Mouse (Mus musculus): ENCODE measurements around the gene Recql5. TPM values are rescaled to one million over a fixed set of nuclear protein-coding genes. Genes with fewer than 3 reads are reported as not detected.
A peak's percentile ranks its signal among the peaks of the same experiment; 100 is the strongest.
"Not testable (repeated sequence)": the region's sequence is repeated elsewhere in the genome, so short reads cannot be mapped to it uniquely, and the experiment has no call there.

The Recql5 gene
- polyA plus RNA-seq, 1 experiment from 2014 or later = 21.5 TPM

DNA sequence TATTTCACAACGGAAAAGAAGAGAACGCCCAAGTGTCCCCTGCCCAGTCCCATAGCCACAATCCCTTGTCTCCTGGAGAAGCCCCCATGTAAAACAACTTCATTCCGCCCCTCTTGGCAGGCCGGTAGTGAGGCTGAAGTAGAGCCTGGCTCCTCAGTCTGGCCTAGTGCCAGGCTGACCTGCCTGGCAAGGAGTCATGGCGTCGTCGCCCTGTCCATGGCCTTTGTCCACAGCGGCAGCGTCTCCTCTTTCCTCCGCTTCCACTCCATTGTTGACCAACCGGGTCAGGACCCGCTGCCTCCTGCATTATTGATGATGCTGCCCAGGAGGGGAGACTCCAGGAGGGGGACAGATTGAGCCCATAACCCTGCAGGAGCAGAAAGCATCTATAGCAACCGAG, 75.3 kb downstream of the Recql5 start:
- Histone ChIP-seq H3K4me1 (ENCODE audit: control insufficient read depth, insufficient read depth, low read length) (0 out of 2 replicates have a peak, but pooled peaks cover 2% of the 10 kb centered on the region), H3K27me3 (ENCODE audit: control insufficient read depth, insufficient read depth, low read length) (peaks cover 47% of the 10 kb centered on the region), H3K27ac (replicated peaks; ENCODE audit: low read depth, low read length) (no peak overlapping the region), H3K36me3 (ENCODE audit: control insufficient read depth, insufficient read depth, low read length) (no peaks in the 10 kb centered on the region), H3K9me3 (ENCODE audit: control insufficient read depth, low read length) (no peaks in the 10 kb centered on the region), H3K4me2 (ENCODE audit: low read depth, severe bottlenecking) (no peak overlapping the region), H3K4me3 (ENCODE audit: low read depth, low read length) (0 out of 2 replicates have a peak overlapping the region, but pooled peaks have one; percentile 10), H3K9ac (ENCODE audit: low read length) (no peak overlapping the region)
- WGBS = 60% methylated on average over 13 of the region's 13 CpGs
- DNase-seq (ENCODE audit: low spot score) = no peak
- no peak for ATAC-seq (ENCODE audit: insufficient number of reproducible peaks, low FRiP score, low TSS enrichment, low read depth)

GRCm38 (mm10) chr11:115857146-115857545, 76.1 kb downstream of the Recql5 start:
- H3K27me3 ChIP-seq (ENCODE audit: control insufficient read depth, insufficient read depth, low read length) = peaks cover 47% of the 10 kb centered on the region
- WGBS = 94% methylated on average over 4 of the region's 4 CpGs

DNA sequence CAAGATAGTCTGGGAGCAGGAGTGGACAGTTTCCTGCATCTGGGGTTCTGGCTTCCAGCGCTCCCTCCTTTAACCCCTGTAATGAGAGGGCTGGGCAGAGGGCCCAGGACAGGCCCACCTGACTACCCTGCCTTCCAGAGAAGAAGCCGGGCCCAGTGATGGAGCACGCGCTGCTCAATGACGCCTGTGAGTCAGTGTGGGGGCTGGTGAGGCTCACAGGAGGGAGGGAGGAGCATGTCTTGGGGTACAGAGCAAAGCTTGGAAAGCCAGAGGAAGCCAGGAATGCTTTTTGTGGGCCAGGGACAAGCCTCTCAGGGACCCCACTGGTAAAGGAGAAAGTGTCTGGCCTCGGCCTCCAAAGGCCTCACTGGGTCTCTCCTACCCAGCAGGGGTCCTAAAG, 78.6 kb downstream of the Recql5 start:
- Histone ChIP-seq H3K4me3 (ENCODE audit: low read depth, low read length) (no peak overlapping the region), H3K27me3 (ENCODE audit: control insufficient read depth, insufficient read depth, low read length) (peaks cover 27% of the 10 kb centered on the region), H3K27ac (replicated peaks; ENCODE audit: low read depth, low read length) (no peak overlapping the region), H3K36me3 (ENCODE audit: control insufficient read depth, insufficient read depth, low read length) (peaks cover 3% of the 10 kb centered on the region; the same call in 1 of the 2 replicates), H3K4me2 (ENCODE audit: low read depth, severe bottlenecking) (no peak overlapping the region), H3K4me1 (ENCODE audit: control insufficient read depth, insufficient read depth, low read length) (0 out of 2 replicates have a peak, but pooled peaks cover 2% of the 10 kb centered on the region), H3K9ac (ENCODE audit: low read length) (no peak overlapping the region), H3K9me3 (ENCODE audit: control insufficient read depth, low read length) (no peaks in the 10 kb centered on the region)
- DNase-seq (ENCODE audit: low spot score) (no peak), ATAC-seq (ENCODE audit: insufficient number of reproducible peaks, low FRiP score, low TSS enrichment, low read depth) (no peak)
- WGBS = 78% methylated on average over 6 of the region's 6 CpGs

More at GRCm38 (mm10) chr11:115857146-115857545, 76.1 kb downstream of the Recql5 start:
- H3K4me1 ChIP-seq (ENCODE audit: control insufficient read depth, insufficient read depth, low read length); H3K36me3 ChIP-seq (ENCODE audit: control insufficient read depth, insufficient read depth, low read length); DNase-seq (ENCODE audit: low spot score); H3K4me2 ChIP-seq (ENCODE audit: low read depth, severe bottlenecking); H3K9ac ChIP-seq (ENCODE audit: low read length); H3K27ac ChIP-seq (replicated peaks; ENCODE audit: low read depth, low read length); ATAC-seq (ENCODE audit: insufficient number of reproducible peaks, low FRiP score, low TSS enrichment, low read depth); H3K4me3 ChIP-seq (ENCODE audit: low read depth, low read length); H3K9me3 ChIP-seq (ENCODE audit: control insufficient read depth, low read length): not testable (repeated sequence)

DNA sequence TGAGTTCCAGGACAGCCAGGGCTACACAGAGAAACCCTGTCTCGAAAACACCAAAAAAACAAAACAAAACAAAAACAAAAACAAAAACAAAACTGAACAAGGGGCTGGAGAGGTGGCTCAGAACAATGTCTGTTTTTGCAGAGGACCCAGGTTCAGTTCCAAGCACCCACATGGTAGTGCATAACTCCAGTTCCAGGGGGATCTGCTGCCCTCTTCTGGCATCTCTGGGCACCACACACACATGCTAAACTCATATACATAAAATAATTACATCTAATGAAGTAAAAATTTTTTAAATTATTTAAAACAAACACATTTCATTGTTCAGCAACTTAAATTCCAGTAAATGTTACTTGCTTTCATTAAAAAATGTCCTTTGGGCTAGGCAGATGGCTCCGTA, 87.5 kb downstream of the Recql5 start:
- Histone ChIP-seq H3K27me3 (ENCODE audit: control insufficient read depth, insufficient read depth, low read length) (no peaks in the 10 kb centered on the region), H3K27ac (replicated peaks; ENCODE audit: low read depth, low read length) (no peak overlapping the region), H3K4me1 (ENCODE audit: control insufficient read depth, insufficient read depth, low read length) (peaks cover 11% of the 10 kb centered on the region), H3K9me3 (ENCODE audit: control insufficient read depth, low read length) (no peaks in the 10 kb centered on the region; the same call in 1 of the 2 replicates), H3K9ac (ENCODE audit: low read length) (no peak overlapping the region), H3K4me3 (ENCODE audit: low read depth, low read length) (no peak overlapping the region), H3K36me3 (ENCODE audit: control insufficient read depth, insufficient read depth, low read length) (peaks cover under 1% of the 10 kb centered on the region; the same call in 1 of the 2 replicates), H3K4me2 (ENCODE audit: low read depth, severe bottlenecking) (no peak overlapping the region)
- DNase-seq (ENCODE audit: low spot score) = no peak
- WGBS = 93% methylated on average over 2 of the region's 2 CpGs
- no peak for ATAC-seq (ENCODE audit: insufficient number of reproducible peaks, low FRiP score, low TSS enrichment, low read depth)

DNA sequence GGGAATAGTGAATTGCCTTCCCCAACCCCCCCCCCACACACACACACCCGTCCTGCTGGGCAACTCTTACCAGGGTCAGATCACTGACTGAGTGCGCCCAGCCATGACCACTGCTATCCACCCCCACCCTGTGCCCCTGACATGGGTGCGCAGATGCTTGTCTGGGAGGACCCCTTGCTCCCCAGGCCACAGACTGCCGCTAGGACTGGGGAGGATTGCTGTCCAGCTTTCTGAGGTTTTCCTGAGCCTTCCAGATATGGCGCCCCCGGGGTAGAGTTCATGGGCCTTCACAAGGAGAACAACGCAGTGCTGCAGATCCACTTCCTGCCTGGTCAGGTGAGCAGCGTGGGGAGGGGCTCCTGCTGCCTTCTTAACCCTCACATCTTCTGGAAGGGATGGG, 89.0 kb downstream of the Recql5 start:
- no peaks in the 10 kb centered on the region; the same call in 1 of the 2 replicates for H3K36me3 ChIP-seq (ENCODE audit: control insufficient read depth, insufficient read depth, low read length)
- no peaks in the 10 kb centered on the region for H3K27me3 ChIP-seq (ENCODE audit: control insufficient read depth, insufficient read depth, low read length)
- no peaks in the 10 kb centered on the region; the same call in 1 of the 2 replicates for H3K9me3 ChIP-seq (ENCODE audit: control insufficient read depth, low read length)
- ATAC-seq (ENCODE audit: insufficient number of reproducible peaks, low FRiP score, low TSS enrichment, low read depth) = no peak
- H3K9ac ChIP-seq (ENCODE audit: low read length) = no peak overlapping the region
- no peak overlapping the region for H3K4me3 ChIP-seq (ENCODE audit: low read depth, low read length)
- no peak overlapping the region for H3K4me2 ChIP-seq (ENCODE audit: low read depth, severe bottlenecking)
- 88% methylated on average over 8 of the region's 8 CpGs for WGBS
- DNase-seq (ENCODE audit: low spot score) = no peak
- no peak overlapping the region for H3K27ac ChIP-seq (replicated peaks; ENCODE audit: low read depth, low read length)
- peaks cover 18% of the 10 kb centered on the region for H3K4me1 ChIP-seq (ENCODE audit: control insufficient read depth, insufficient read depth, low read length)

- DNase-seq (ENCODE audit: low spot score) (no peak), ATAC-seq (ENCODE audit: insufficient number of reproducible peaks, low FRiP score, low TSS enrichment, low read depth) (no peak)
- H3K9me3 ChIP-seq (ENCODE audit: control insufficient read depth, low read length) = no peaks in the 10 kb centered on the region; the same call in 1 of the 2 replicates
- no peaks in the 10 kb centered on the region for H3K27me3 ChIP-seq (ENCODE audit: control insufficient read depth, insufficient read depth, low read length)
- 89% methylated on average over 5 of the region's 5 CpGs for WGBS
- H3K4me1 ChIP-seq (ENCODE audit: control insufficient read depth, insufficient read depth, low read length) = peaks cover 22% of the 10 kb centered on the region
- no peaks in the 10 kb centered on the region; the same call in 1 of the 2 replicates for H3K36me3 ChIP-seq (ENCODE audit: control insufficient read depth, insufficient read depth, low read length)
- H3K4me2 ChIP-seq (ENCODE audit: low read depth, severe bottlenecking) = no peak overlapping the region
- no peak overlapping the region for H3K27ac ChIP-seq (replicated peaks; ENCODE audit: low read depth, low read length)
- H3K9ac ChIP-seq (ENCODE audit: low read length) = no peak overlapping the region
- no peak overlapping the region for H3K4me3 ChIP-seq (ENCODE audit: low read depth, low read length)
These were observed 89.4 kb downstream of the Recql5 start for GRCm38 (mm10) chr11:115843891-115844239.

DNA sequence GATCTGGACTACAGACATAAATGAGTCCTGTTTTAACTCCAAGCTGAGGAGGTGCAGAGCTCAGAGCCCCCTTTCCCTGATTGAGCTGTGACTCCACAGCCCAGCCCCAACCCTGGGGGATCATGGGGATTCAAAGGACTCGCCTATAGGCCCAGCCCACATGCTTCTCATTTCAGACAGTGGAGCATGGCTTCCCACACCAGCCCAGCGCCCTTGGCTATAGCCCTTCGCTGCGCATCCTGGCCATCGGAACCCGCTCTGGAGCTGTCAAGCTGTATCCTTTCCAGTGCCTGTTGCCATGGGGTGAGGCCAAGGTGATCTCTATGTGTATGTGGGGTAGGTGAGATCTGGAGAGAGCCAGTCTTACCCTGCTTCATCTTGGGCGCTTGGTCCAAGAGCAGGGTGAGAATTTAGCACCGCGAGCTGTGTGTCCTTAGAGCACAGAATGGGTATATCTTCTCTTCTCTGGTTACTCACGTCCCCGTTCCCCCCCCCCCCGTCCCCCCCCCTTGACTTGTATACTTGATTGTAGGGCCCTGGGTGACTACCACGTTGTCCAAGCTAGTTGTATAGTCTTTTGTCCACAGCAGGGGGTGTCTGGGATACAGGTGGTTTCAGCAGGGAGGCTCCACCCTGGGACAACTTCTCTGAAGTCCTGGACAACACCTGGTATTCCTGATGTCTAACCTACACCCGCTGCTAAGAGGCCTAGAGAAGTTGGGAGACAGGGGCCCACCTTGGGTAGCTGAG, 90.0 kb downstream of the Recql5 start:
- ATAC-seq (ENCODE audit: insufficient number of reproducible peaks, low FRiP score, low TSS enrichment, low read depth) (no peak), DNase-seq (ENCODE audit: low spot score) (no peak)
- no peak overlapping the region for H3K4me3 ChIP-seq (ENCODE audit: low read depth, low read length)
- no peak overlapping the region for H3K4me2 ChIP-seq (ENCODE audit: low read depth, severe bottlenecking)
- peaks cover 24% of the 10 kb centered on the region for H3K4me1 ChIP-seq (ENCODE audit: control insufficient read depth, insufficient read depth, low read length)
- H3K36me3 ChIP-seq (ENCODE audit: control insufficient read depth, insufficient read depth, low read length) = no peaks in the 10 kb centered on the region; the same call in 1 of the 2 replicates
- H3K27me3 ChIP-seq (ENCODE audit: control insufficient read depth, insufficient read depth, low read length) = no peaks in the 10 kb centered on the region
- H3K9ac ChIP-seq (ENCODE audit: low read length) = no peak overlapping the region
- no peak overlapping the region for H3K27ac ChIP-seq (replicated peaks; ENCODE audit: low read depth, low read length)
- WGBS = 88% methylated on average over 11 of the region's 14 CpGs
- no peaks in the 10 kb centered on the region; the same call in 1 of the 2 replicates for H3K9me3 ChIP-seq (ENCODE audit: control insufficient read depth, low read length)

All from limb, embryonic 11.5 days (tissue).